Mouse (Mus musculus): ENCODE measurements at regions not wholly inside any gene's neighbourhood (a gene's known extent, or its start where the extent isn't known, plus 50 kb on each side); places are given as distances from the start of the nearest gene placed in this dataset.

GRCm38 (mm10) chr2:74300366-74300791, 278.9 kb downstream of the Lnpk start:
- TF ChIP-seq EP300 (IDR thresholded peaks at IDR 0.05; ENCODE audit: low read depth) (no peak), CTCF (IDR thresholded peaks at IDR 0.05; ENCODE audit: low read depth) (peak; percentile 79)

All from heart, postnatal 0 days (tissue).